Mouse (Mus musculus): ENCODE data around the gene Sla2.
"Not testable (repeated sequence)": the region's sequence is repeated elsewhere in the genome, so short reads cannot be mapped to it uniquely, and the experiment has no call there.

Gene Sla2

GRCm38 (mm10) chr2:156840301-156841027, 46.5 kb downstream of the Sla2 start:
- no peak for DNase-seq (ENCODE audit: low spot score in 2 of 2)

DNA sequence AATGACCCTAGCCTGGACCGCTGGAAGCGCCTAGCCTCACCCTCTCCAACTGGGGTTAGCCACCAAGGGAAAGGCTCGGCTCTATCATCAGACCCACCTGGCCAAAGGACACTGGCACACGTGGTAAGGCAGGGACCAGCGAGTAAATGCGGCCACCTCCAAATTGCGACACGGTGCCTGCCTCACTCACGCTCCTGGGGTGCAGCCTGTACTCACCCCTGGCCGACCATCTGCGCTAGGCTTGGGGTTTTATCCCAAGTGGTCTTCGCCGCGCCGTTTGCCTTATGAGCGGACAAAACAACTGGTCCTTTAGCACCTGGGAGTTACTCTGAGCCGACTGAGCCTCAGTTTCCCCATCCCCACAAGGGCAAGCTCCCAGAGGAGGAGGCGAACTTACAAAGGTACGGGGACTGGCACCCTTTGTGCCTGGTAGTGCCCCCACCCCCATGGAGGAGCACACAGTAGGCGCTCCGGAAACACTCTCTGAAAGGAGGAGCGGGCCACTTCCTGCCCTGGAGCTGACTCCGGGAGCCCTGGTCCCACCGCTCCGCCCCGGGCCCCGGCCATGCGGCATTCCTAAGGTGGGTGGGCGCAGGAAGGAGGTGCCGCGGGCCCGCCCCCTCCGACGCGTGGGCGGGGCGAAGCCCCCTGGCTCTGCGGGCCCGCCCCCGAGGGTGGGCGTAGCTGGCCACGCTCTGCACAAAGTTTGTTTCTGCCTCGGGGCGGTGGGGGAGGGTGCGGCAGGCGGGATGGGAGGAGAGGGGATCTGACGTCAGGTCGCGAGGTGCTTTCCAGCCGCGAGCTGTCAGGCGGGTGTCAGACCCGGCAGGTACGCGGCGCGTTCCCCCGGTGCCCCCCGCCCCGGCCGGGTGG, 47.4 kb downstream of the Sla2 start, which contains the start of gene Tgif2:
Tgif2 (plus strand) TSS at position 689 of the 873 bp plus-strand sequence.
- no peak for DNase-seq (ENCODE audit: low spot score in 2 of 2)

GRCm38 (mm10) chr2:156838839-156839238, 48.2 kb downstream of the Sla2 start:
- no peak for DNase-seq (ENCODE audit: low spot score in 2 of 2)

DNA sequence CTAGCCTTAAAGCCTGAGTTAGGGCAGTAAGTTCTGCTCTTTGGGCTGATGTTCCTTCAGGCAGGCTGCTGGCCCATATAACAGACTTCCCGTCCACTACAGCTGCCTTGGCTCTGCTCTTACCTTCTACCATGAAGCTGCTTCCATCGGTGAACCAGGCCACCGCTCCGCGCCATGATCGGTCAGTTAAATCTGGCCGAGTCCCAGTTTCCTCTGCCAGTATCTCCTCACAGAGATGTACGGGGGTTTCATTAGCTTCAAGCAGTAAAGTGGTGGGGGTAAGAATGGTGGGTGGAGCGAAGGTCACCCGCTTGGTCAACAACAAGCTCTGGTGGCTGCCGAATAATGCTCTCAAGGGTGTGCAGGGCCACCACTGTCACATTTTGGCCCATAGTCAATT, 52.7 kb downstream of the Sla2 start:
- no peak for DNase-seq (ENCODE audit: low spot score in 2 of 2)

DNA sequence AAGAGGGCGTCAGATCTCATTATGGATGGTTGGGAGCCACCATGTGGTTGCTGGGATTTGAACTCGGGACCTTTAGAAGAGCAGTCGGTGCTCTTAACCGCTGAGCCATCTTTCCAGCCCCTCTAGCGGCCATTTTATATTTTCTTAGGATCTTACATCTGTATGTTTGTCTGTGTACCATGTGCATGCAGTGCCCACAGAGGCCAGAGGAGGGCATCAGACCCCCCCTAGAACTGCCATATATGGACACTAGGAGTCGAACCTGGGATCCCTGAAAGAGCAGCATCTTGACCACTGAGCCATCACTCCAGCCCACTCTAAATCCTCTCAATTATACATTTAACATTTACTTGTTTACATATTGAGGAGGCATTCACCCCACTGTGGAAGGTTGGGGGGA, 61.9 kb downstream of the Sla2 start:
- DNase-seq (ENCODE audit: low spot score in 2 of 2) = not testable (repeated sequence)
